Mouse (Mus musculus) bone marrow, adult 2 months (tissue): Measurements from ENCODE around the gene Srxn1.

ENCODE experiments used
- CTCF ChIP-seq: fragments of 200-500 bp; IDR thresholded peaks from 2 replicates; pipeline ENCODE4 v1.5.1; 2011; ENCODE audit warnings: low read length, control low read depth; ENCODE audit not compliant: control insufficient read depth, insufficient read depth
- POLR2A ChIP-seq: fragments of 200-500 bp; IDR thresholded peaks from 2 replicates; pipeline ENCODE4 v1.6.1; 2011; ENCODE audit warnings: low read depth, mild to moderate bottlenecking, control low read depth, low read length, borderline replicate concordance; ENCODE audit not compliant: control insufficient read depth

- TF ChIP-seq POLR2A, result no peak
- TF ChIP-seq CTCF, result no peak
Observed at GRCm38 (mm10) chr2:152147079-152147478, 41.8 kb downstream of the Srxn1 start.
